ENCODE assay signal across 8 mouse cellular contexts in genomic region chr14:31336369-31337155, GRCm38 (mm10). TPM values are rescaled to one million over a fixed set of nuclear protein-coding genes. Genes with fewer than 3 reads are reported as not detected.
DNase-seq lines count a peak whose midpoint lies in the region; ATAC-seq and TF ChIP-seq lines count a peak whose summit lies in the region.

TSS of gene Capn7 (plus strand) at chr14:31336638.

- no peaks in the 10 kb centered on the region for H3K27me3 ChIP-seq in kidney, embryonic 14.5 days (ENCODE audit: control insufficient read depth, insufficient read depth, low read length)
- H3K27me3 ChIP-seq in limb, embryonic 15.5 days = no peaks in the 10 kb centered on the region

- H3K4me3 ChIP-seq in bone marrow macrophage, adult 2 months (ENCODE audit: insufficient read depth, low read length) = peak within 1 kb of the TSS; percentile 99
- H3K4me3 ChIP-seq in embryonic fibroblast, embryonic 13.5 days (ENCODE audit: insufficient read depth, low read length) = peak within 1 kb of the TSS; percentile 71
- peak within 1 kb of the TSS; percentile 79 for H3K4me3 ChIP-seq in kidney, embryonic 14.5 days (ENCODE audit: low read length)
- H3K4me3 ChIP-seq in limb, embryonic 15.5 days = peak within 1 kb of the TSS; percentile 70

- H3K9me3 ChIP-seq in kidney, embryonic 14.5 days (ENCODE audit: control insufficient read depth, low read length) = no peaks in the 10 kb centered on the region
- no peaks in the 10 kb centered on the region for H3K9me3 ChIP-seq in limb, embryonic 15.5 days

- peak; percentile 98 for ATAC-seq in kidney, embryonic 14.5 days (ENCODE audit: low FRiP score, low TSS enrichment)
- peak; percentile 96 for ATAC-seq in limb, embryonic 15.5 days (ENCODE audit: insufficient number of reproducible peaks, low FRiP score, low TSS enrichment, low read depth)

- WGBS in kidney, embryonic 14.5 days = under 1% methylated on average over 65 of the region's 78 CpGs
- WGBS in limb, embryonic 15.5 days = under 1% methylated on average over 77 of the region's 78 CpGs

- peak within 1 kb of the TSS; percentile 52 for H3K4me2 ChIP-seq in kidney, embryonic 14.5 days (replicated peaks; ENCODE audit: low read depth, low read length)
- H3K4me2 ChIP-seq in limb, embryonic 15.5 days = peak within 1 kb of the TSS; percentile 59

- peaks cover 4% of the 10 kb centered on the region for H3K4me1 ChIP-seq in bone marrow macrophage, adult 2 months (ENCODE audit: control insufficient read depth, insufficient read depth, low read length)
- H3K4me1 ChIP-seq in embryonic fibroblast, embryonic 13.5 days (ENCODE audit: control insufficient read depth, insufficient read depth, low read length) = no peaks in the 10 kb centered on the region
- peaks cover 7% of the 10 kb centered on the region; the same call in 1 of the 2 replicates for H3K4me1 ChIP-seq in kidney, embryonic 14.5 days (ENCODE audit: control insufficient read depth, insufficient read depth, low read length)
- peaks cover 6% of the 10 kb centered on the region for H3K4me1 ChIP-seq in limb, embryonic 15.5 days

- H3K36me3 ChIP-seq in kidney, embryonic 14.5 days (ENCODE audit: control insufficient read depth, insufficient read depth, low read length) = peaks cover 13% of the 10 kb centered on the region; the same call in 1 of the 2 replicates
- H3K36me3 ChIP-seq in limb, embryonic 15.5 days = peaks cover 7% of the 10 kb centered on the region; the same call in 1 of the 2 replicates

- TF ChIP-seq POLR2A in bone marrow macrophage, adult 2 months (IDR thresholded peaks at IDR 0.05; ENCODE audit: borderline replicate concordance, low read depth, low read length) = peak; percentile 94
- peak; percentile 86 for TF ChIP-seq POLR2A in embryonic fibroblast, embryonic 13.5 days (IDR thresholded peaks at IDR 0.05; ENCODE audit: low read depth, low read length)

- TF ChIP-seq CTCF in bone marrow macrophage, adult 2 months (IDR thresholded peaks at IDR 0.05; ENCODE audit: low read depth, low read length) = no peak
- no peak for TF ChIP-seq CTCF in embryonic fibroblast, embryonic 13.5 days (IDR thresholded peaks at IDR 0.05; ENCODE audit: borderline replicate concordance, insufficient read depth, low read length)

- DNase-seq in A20 (ENCODE audit: low read depth, low spot score) = peak; percentile 99
- peak; percentile 95 to 97 for DNase-seq in heart, adult 9 months (ENCODE audit: low spot score in 2 of 2)
- peak; percentile 92 to 95 for DNase-seq in monocyte, adult 2 months (ENCODE audit: low read depth in 1 of 2, low spot score in 2 of 2)
- DNase-seq in spleen, postnatal 36 days (ENCODE audit: low spot score in 2 of 2) = peak; percentile 96 to 97

- H3K27ac ChIP-seq in bone marrow macrophage, adult 2 months (ENCODE audit: insufficient read depth, low read depth, low read length) = peak within 1 kb of the TSS; percentile 67
- peak within 1 kb of the TSS; percentile 57 for H3K27ac ChIP-seq in embryonic fibroblast, embryonic 13.5 days (ENCODE audit: insufficient read depth, low read length)
- H3K27ac ChIP-seq in kidney, embryonic 14.5 days (ENCODE audit: low read depth, low read length) = peak within 1 kb of the TSS; percentile 95
- peak within 1 kb of the TSS; percentile 96 for H3K27ac ChIP-seq in limb, embryonic 15.5 days

- peak within 1 kb of the TSS; percentile 86 for H3K9ac ChIP-seq in kidney, embryonic 14.5 days (ENCODE audit: low read depth, low read length)
- peak within 1 kb of the TSS; percentile 85 for H3K9ac ChIP-seq in limb, embryonic 15.5 days

RNA-seq across cellular contexts. Expression of gene Capn7, which starts in this region (rescaled TPM):
- polyA plus RNA-seq in bone marrow macrophage, adult 2 months (2012; ENCODE audit: insufficient read depth, insufficient read length, missing spikeins) = 37.5 and 39.7 TPM in 2 replicates
- 38.1 and 46.0 TPM in 2 replicates for polyA plus RNA-seq in embryonic fibroblast, embryonic 13.5 days (2011; ENCODE audit: insufficient read length, low read depth, missing spikeins)
- 27.4 and 49.8 TPM in 2 replicates for polyA plus RNA-seq in kidney, embryonic 14.5 days (2014; fragmentation: Nextera tagmentation; extraction: Ambion mirVana)
- polyA plus RNA-seq in limb, embryonic 15.5 days (2015; fragmentation: Nextera tagmentation; extraction: Ambion mirVana) = 42.7 and 43.9 TPM in 2 replicates

Comparison
In these comparisons a context has a peak if more than half of its experiments do, and no peak if none do; other contexts are left out.
1. Peak in every context shown above with its lines: DNase-seq, ATAC-seq, H3K4me3 ChIP-seq and H3K27ac ChIP-seq.